Mouse (Mus musculus) myocyte (in vitro differentiated cells): ENCODE measurements around the gene Timp3. TPM values are rescaled to one million over a fixed set of nuclear protein-coding genes. Genes with fewer than 3 reads are reported as not detected.

ENCODE experiments used
- H3K27me3 ChIP-seq: one replicate; pipeline ENCODE4 v1.6.1; 2011; ENCODE audit not compliant: control insufficient read depth, insufficient read depth, insufficient read length
- H3K36me3 ChIP-seq: one replicate; pipeline ENCODE4 v1.6.1; 2011; ENCODE audit not compliant: control insufficient read depth, insufficient read depth
- H3K4me2 ChIP-seq: one replicate; pipeline ENCODE4 v1.6.1; 2011; ENCODE audit warnings: low read depth, control low read depth
- H3K4me3 ChIP-seq: one replicate; pipeline ENCODE4 v1.5.1; 2011; ENCODE audit warnings: mild to moderate bottlenecking, control low read depth, moderate library complexity
- H3K79me2 ChIP-seq: one replicate; pipeline ENCODE4 v1.6.1; 2011; ENCODE audit not compliant: control insufficient read depth, insufficient read depth
- H3ac ChIP-seq: one replicate; pipeline ENCODE4 v1.6.1; 2011; ENCODE audit not compliant: control insufficient read depth, insufficient read length
- CEBPB ChIP-seq: IDR thresholded peaks from 2 replicates; pipeline ENCODE4 v1.6.1; 2011; ENCODE audit warnings: mild to moderate bottlenecking, moderate library complexity; ENCODE audit not compliant: poor library complexity, insufficient read depth, severe bottlenecking
- E2F4 ChIP-seq: IDR thresholded peaks from one replicate; pipeline ENCODE4 v1.6.1; 2011; ENCODE audit warnings: mild to moderate bottlenecking, control low read depth, moderate library complexity; ENCODE audit not compliant: insufficient read depth
- MAX ChIP-seq: IDR thresholded peaks from one replicate; pipeline ENCODE4 v1.6.1; 2011; ENCODE audit warnings: low read depth, mild to moderate bottlenecking, control low read depth
- MYOD1 ChIP-seq, 3 experiments: IDR thresholded peaks; one replicate each; pipeline ENCODE4 v1.6.1; 2011; ENCODE audit warnings: control low read depth in 2 of 3, low read depth in 2 of 3, mild to moderate bottlenecking in 2 of 3, moderate library complexity in 1 of 3; ENCODE audit not compliant: insufficient read length in 2 of 3, control insufficient read depth in 1 of 3
- MYOG ChIP-seq, 3 experiments: IDR thresholded peaks; one replicate each; pipeline ENCODE4 v1.6.1; 2011; ENCODE audit warnings: control low read depth in 2 of 3, low read depth in 2 of 3, mild to moderate bottlenecking in 2 of 3; ENCODE audit not compliant: insufficient read length in 2 of 3, control insufficient read depth in 1 of 3, insufficient read depth in 1 of 3
- POLR2A ChIP-seq: IDR thresholded peaks from one replicate; pipeline ENCODE4 v1.6.1; 2011; ENCODE audit warnings: low read depth, mild to moderate bottlenecking, control low read depth, moderate library complexity; ENCODE audit not compliant: insufficient read length
- POLR2AphosphoS2 ChIP-seq: IDR thresholded peaks from one replicate; pipeline ENCODE4 v1.6.1; 2011; ENCODE audit warnings: low read depth, control low read depth; ENCODE audit not compliant: insufficient read length
- REST ChIP-seq: IDR thresholded peaks from one replicate; pipeline ENCODE4 v1.6.1; 2011; ENCODE audit warnings: mild to moderate bottlenecking, control low read depth, moderate library complexity; ENCODE audit not compliant: insufficient read depth, insufficient read length
- SRF ChIP-seq: IDR thresholded peaks from one replicate; pipeline ENCODE4 v1.6.1; 2011; ENCODE audit warnings: low read depth; ENCODE audit not compliant: control insufficient read depth, insufficient read length
- TCF12 ChIP-seq: IDR thresholded peaks from one replicate; pipeline ENCODE4 v1.6.1; 2011; ENCODE audit warnings: mild to moderate bottlenecking, control low read depth; ENCODE audit not compliant: poor library complexity, insufficient read depth, severe bottlenecking
- TCF3 ChIP-seq: IDR thresholded peaks from one replicate; pipeline ENCODE4 v1.6.1; 2011; ENCODE audit warnings: low read depth, control low read depth; ENCODE audit not compliant: insufficient read length
- USF1 ChIP-seq: IDR thresholded peaks from one replicate; pipeline ENCODE4 v1.6.1; 2011; ENCODE audit warnings: low read depth, mild to moderate bottlenecking, control low read depth, moderate library complexity
- polyA plus RNA-seq: library from polyadenylated mRNA; unstranded; fragments of >200 nt; fragmentation: generic; extraction: Trizol; gene quantifications from one replicate; pipeline ENCODE4 v1.2.1, GENCODE M21; 2012; ENCODE audit warnings: missing spikeins

Gene Timp3
- polyA plus RNA-seq, 1 experiment, result 18.7 TPM

DNA sequence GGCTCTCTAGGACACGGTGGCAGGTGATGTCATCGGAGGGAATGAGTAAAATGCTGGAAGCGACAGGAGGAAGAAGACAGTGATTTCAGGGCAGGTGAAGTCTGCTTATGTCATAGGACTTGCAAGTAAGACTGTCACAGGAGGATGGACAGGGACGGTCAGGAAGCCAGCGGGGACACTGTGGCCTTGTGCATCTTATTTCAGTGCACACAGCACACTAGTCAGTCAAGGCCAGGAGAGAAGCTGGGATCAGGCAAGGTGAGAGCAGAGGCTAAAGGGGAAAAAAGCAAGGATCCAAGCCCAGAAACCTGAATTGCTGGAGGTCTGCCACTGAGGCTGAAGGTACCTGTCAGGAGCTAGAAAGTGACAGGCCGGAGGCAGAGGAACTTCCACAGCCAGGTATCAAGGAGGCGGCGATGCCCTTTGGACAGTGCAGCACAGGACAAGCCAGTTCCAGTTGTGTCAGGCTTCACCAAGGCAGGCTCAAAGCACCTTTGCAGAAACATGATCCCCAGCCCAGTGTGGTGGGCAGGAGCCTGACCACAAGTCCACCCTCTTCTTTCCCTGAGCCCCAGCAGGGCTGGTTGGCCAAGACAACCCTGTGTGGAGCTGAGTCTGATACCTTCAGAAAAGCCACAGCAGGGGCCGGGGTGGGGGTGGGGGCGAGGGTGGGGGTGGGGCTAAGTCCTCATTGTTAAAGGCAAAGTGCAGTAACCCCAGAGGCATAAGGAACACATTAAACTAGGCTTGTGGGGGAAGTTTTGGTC is 5.4 kb upstream of the Timp3 start:
- Histone ChIP-seq H3ac (no peak overlapping the region), H3K4me3 (no peak overlapping the region), H3K27me3 (no peaks in the 10 kb centered on the region), H3K79me2 (no peaks in the 10 kb centered on the region), H3K4me2 (no peak overlapping the region), H3K36me3 (no peaks in the 10 kb centered on the region)
- TF ChIP-seq TCF12, result no peak
- TF ChIP-seq SRF, result no peak
- no peak for TF ChIP-seq MYOG (IDR thresholded peaks at IDR 0.05; ENCODE audit: control insufficient read depth in 1 of 3, insufficient read depth in 1 of 3, insufficient read length in 2 of 3, low read depth in 2 of 3)
- TF ChIP-seq CEBPB, result no peak
- no peak for TF ChIP-seq MAX
- no peak for TF ChIP-seq REST
- no peak for TF ChIP-seq USF1
- no peak for TF ChIP-seq POLR2AphosphoS2
- no peak for TF ChIP-seq MYOD1 (IDR thresholded peaks at IDR 0.05; ENCODE audit: control insufficient read depth in 1 of 3, insufficient read length in 2 of 3, low read depth in 2 of 3)
- no peak for TF ChIP-seq POLR2A
- TF ChIP-seq E2F4, result no peak
- no peak for TF ChIP-seq TCF3

- TF ChIP-seq SRF, result no peak
- H3K79me2 ChIP-seq, result no peaks in the 10 kb centered on the region
- no peaks in the 10 kb centered on the region for H3K27me3 ChIP-seq
- peak overlapping the region; percentile 44 for H3K4me2 ChIP-seq
- no peak overlapping the region for H3ac ChIP-seq
- no peak overlapping the region for H3K4me3 ChIP-seq
- H3K36me3 ChIP-seq, result no peaks in the 10 kb centered on the region
These were observed 4.6 kb upstream of the Timp3 start for GRCm38 (mm10) chr10:86295454-86296098.

- Histone ChIP-seq H3K4me2 (peak overlapping the region; percentile 44), H3ac (no peak overlapping the region), H3K27me3 (no peaks in the 10 kb centered on the region), H3K79me2 (peaks cover 5% of the 10 kb centered on the region), H3K36me3 (no peaks in the 10 kb centered on the region), H3K4me3 (no peak overlapping the region)
- TF ChIP-seq SRF (no peak), E2F4 (no peak), TCF12 (no peak), REST (no peak), POLR2A (no peak)
These were observed 4.1 kb upstream of the Timp3 start for GRCm38 (mm10) chr10:86296111-86296510.

GRCm38 (mm10) chr10:86297307-86297706 is 2.9 kb upstream of the Timp3 start:
- no peak overlapping the region for H3K4me2 ChIP-seq

DNA sequence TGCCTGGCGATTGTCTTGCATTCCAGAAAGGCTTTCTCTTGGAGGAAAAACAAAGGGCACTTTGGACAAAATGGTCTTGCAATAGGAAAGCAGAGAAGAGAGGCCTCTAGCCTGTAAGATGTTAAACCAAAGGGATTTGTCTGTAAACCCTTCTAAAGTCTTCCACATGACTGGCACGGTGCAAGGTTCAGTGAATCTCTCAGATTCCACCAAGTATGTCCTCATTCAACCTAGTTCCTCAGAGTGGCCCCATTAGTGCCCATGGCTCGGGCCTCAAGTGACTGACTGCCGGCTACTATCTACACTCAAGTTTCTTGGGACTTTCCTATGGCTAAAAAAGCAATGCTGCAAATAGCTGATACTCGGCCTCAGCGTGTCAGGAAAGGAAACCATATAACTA is 1.8 kb upstream of the Timp3 start:
- Histone ChIP-seq H3K36me3 (no peaks in the 10 kb centered on the region), H3K27me3 (no peaks in the 10 kb centered on the region), H3K79me2 (peaks cover 25% of the 10 kb centered on the region), H3K4me3 (no peak overlapping the region), H3ac (no peak overlapping the region), H3K4me2 (no peak overlapping the region)
- TF ChIP-seq USF1 (no peak), SRF (no peak), POLR2A (no peak), REST (no peak), TCF12 (no peak), E2F4 (no peak), MYOD1 (IDR thresholded peaks at IDR 0.05; ENCODE audit: control insufficient read depth in 1 of 3, insufficient read length in 2 of 3, low read depth in 2 of 3) (no peak), TCF3 (no peak), CEBPB (no peak), MAX (no peak), MYOG (IDR thresholded peaks at IDR 0.05; ENCODE audit: control insufficient read depth in 1 of 3, insufficient read depth in 1 of 3, insufficient read length in 2 of 3, low read depth in 2 of 3) (no peak), POLR2AphosphoS2 (no peak)

More at GRCm38 (mm10) chr10:86297307-86297706, 2.9 kb upstream of the Timp3 start:
- no peaks in the 10 kb centered on the region for H3K27me3 ChIP-seq
- H3K4me3 ChIP-seq, result no peak overlapping the region
- no peaks in the 10 kb centered on the region for H3K36me3 ChIP-seq
- peaks cover 17% of the 10 kb centered on the region for H3K79me2 ChIP-seq
- no peak overlapping the region for H3ac ChIP-seq
- no peak for TF ChIP-seq REST
- no peak for TF ChIP-seq USF1
- no peak for TF ChIP-seq MYOD1 (IDR thresholded peaks at IDR 0.05; ENCODE audit: control insufficient read depth in 1 of 3, insufficient read length in 2 of 3, low read depth in 2 of 3)
- TF ChIP-seq MAX, result no peak
- no peak for TF ChIP-seq MYOG (IDR thresholded peaks at IDR 0.05; ENCODE audit: control insufficient read depth in 1 of 3, insufficient read depth in 1 of 3, insufficient read length in 2 of 3, low read depth in 2 of 3)
- no peak for TF ChIP-seq POLR2AphosphoS2
